Mouse (Mus musculus) limb, embryonic 10.5 days (tissue): ENCODE data around the gene Jph4. TPM values are rescaled to one million over a fixed set of nuclear protein-coding genes. Genes with fewer than 3 reads are reported as not detected.

Source experiments
- DNase-seq: peaks from one replicate; pipeline ENCODE4 v3.0.0-alpha.2; 2017; ENCODE audit warnings: low spot score
- H3K27ac ChIP-seq: fragments of 300-500 bp; sonication (generic); 2 replicates; pipeline ENCODE4 v1.5.1; 2016; ENCODE audit warnings: mild to moderate bottlenecking
- H3K27me3 ChIP-seq: fragments of 300-500 bp; sonication (generic); 2 replicates; pipeline ENCODE4 v1.6.1; 2016; ENCODE audit warnings: low read depth, mild to moderate bottlenecking; ENCODE audit not compliant: poor library complexity, severe bottlenecking
- H3K36me3 ChIP-seq: fragments of 300-500 bp; sonication (generic); 2 replicates; pipeline ENCODE4 v1.6.1; 2016; ENCODE audit warnings: mild to moderate bottlenecking, moderate library complexity
- H3K4me1 ChIP-seq: fragments of 300-500 bp; sonication (generic); 2 replicates; pipeline ENCODE4 v1.6.1; 2016
- H3K4me3 ChIP-seq: fragments of 300-500 bp; sonication (generic); 2 replicates; pipeline ENCODE4 v1.5.1; 2016; ENCODE audit warnings: mild to moderate bottlenecking, moderate library complexity
- H3K9me3 ChIP-seq: fragments of 300-500 bp; sonication (generic); replicated peaks from 2 replicates; pipeline ENCODE4 v1.6.1; 2016; ENCODE audit warnings: mild to moderate bottlenecking
- WGBS: fragments of 180-500 bp; shearing (Covaris S2); methylation state at CpG from one replicate; pipeline ENCODE4 v1.1.7; 2016; 5-methylcytosine and 5-hydroxymethylcytosine counted together
- polyA plus RNA-seq: library from polyadenylated mRNA; unstranded; fragments of >200 nt; fragmentation: Nextera tagmentation; extraction: Ambion mirVana; gene quantifications from 2 replicates; pipeline ENCODE4 v1.2.1, GENCODE M21; 2016

Jph4 gene
- polyA plus RNA-seq, 1 experiment from 2014 or later = 0.08 TPM

DNA sequence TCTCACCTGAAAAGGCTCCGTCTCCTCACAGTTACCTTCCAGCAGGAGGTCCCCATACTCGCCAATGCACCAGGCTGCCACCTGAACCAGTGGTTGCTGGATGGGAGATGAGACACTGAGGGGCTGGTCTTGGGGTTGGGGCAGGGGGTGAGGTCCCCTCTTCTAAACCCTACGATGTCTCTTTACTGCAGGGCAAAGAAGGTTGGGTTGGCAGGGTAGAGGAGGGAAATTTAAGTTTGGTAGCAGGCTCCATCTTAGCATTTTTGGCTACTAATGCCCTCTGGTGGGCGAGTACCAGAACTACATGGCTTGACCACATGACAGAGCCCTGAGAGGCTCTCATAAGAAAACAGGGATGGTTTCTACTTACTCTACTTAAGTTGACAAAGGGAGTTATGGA is 15.1 kb downstream of the Jph4 start:
- no peaks in the 10 kb centered on the region for H3K27me3 ChIP-seq
- H3K36me3 ChIP-seq = peaks cover 28% of the 10 kb centered on the region
- WGBS = 55% methylated on average over 4 of the region's 4 CpGs
- no peaks in the 10 kb centered on the region for H3K9me3 ChIP-seq
- no peak overlapping the region for H3K4me3 ChIP-seq
- H3K4me1 ChIP-seq = peaks cover 31% of the 10 kb centered on the region
- DNase-seq = no peak
- H3K27ac ChIP-seq = no peak overlapping the region

DNA sequence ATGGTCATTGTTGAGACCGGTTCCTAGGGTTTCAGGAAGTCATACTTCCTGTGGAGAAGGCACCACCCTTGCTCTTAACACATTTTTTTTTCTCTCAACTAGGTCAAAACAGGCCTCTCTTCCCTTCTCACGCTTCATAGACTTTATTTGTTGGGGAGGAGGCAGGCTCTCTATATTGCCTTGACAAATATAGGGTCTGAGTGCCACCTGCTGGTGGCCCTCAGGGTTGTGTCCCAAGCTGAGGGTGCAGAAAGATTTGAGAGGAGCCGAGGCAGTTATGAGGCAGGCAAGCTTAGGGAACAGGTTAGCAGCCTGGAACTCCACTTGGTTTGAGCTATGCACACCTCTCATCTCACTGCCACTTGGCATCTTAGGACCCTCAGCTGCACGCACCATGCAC is 18.7 kb downstream of the Jph4 start:
- no peaks in the 10 kb centered on the region for H3K27me3 ChIP-seq
- 68% methylated on average over 4 of the region's 4 CpGs for WGBS
- no peak overlapping the region for H3K4me3 ChIP-seq
- no peak for DNase-seq
- H3K9me3 ChIP-seq = no peaks in the 10 kb centered on the region
- H3K4me1 ChIP-seq = peaks cover 29% of the 10 kb centered on the region
- no peak overlapping the region for H3K27ac ChIP-seq
- peaks cover 28% of the 10 kb centered on the region for H3K36me3 ChIP-seq

DNA sequence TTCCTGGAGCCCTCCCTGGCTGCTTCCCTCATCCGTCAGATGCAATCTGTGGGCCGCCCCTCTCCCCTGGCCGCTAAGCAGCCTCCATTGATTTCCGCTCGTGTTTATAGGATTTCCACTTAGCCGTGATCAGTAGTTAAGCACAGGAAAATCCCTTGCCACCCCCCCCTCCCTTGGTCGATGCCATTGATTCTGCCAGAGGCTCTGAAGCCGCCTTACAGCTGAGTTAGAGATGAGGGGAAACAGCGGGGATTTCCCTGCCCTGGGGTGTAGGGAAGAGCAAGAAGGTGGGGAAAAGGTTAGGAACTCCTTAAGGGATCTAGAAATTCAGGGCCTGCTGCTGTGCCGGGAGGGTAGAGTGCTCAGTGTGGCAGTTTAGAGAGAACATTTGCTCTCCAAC is 19.1 kb downstream of the Jph4 start:
- Histone ChIP-seq H3K4me3 (no peak overlapping the region), H3K27ac (no peak overlapping the region), H3K27me3 (no peaks in the 10 kb centered on the region), H3K36me3 (peaks cover 28% of the 10 kb centered on the region), H3K4me1 (peaks cover 29% of the 10 kb centered on the region), H3K9me3 (no peaks in the 10 kb centered on the region)
- WGBS = 78% methylated on average over 10 of the region's 10 CpGs
- DNase-seq = no peak

DNA sequence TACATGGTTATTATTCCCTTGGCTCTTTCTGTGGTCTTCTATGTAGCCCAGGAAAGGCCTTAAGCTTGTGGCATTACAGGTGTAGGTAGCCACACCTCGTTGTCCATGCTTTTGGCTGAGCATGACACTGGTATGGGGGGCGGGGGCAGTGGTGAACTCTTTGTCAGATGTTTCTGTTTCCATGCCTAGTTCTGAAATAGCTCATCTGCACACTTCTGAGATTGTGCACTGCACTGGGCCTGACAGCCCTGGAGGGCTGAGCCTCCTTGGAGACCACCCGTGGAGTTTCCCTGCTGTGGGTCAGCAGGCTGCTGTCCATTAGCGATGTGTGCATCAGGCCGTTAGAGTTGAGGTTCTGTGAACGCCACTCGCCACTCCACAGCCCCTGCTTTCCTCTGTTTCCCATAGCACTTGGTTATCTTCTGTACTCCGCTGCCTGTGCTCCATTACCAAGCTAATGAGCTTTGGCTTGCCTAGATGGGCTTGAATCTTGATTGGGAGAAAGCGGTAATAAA is 20.1 kb downstream of the Jph4 start:
- Histone ChIP-seq H3K36me3 (peaks cover 28% of the 10 kb centered on the region), H3K4me1 (peaks cover 33% of the 10 kb centered on the region), H3K4me3 (0 out of 2 replicates have a peak overlapping the region, but pooled peaks have one; percentile 4), H3K27ac (no peak overlapping the region), H3K9me3 (no peaks in the 10 kb centered on the region), H3K27me3 (no peaks in the 10 kb centered on the region)
- DNase-seq = no peak
- WGBS = 62% methylated on average over 9 of the region's 9 CpGs

DNA sequence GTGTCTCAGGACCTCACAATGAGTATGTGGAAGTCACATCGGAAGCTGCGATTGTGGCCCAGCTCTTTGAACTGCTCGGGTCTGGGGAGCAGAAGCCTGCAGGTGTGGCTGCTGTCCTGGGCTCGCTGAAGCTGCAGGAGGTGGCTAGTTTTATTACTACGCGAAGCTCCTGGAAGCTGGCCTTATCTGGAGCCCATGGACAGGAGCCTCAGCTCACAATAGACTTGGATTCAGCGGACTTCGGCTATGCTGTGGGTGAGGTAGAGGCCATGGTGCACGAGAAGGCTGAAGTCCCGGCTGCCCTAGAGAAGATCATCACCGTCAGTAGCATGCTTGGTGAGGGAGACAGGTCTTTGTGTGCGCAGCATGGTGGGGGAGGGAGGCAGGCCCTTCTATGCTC is 21.1 kb downstream of the Jph4 start:
- peaks cover 42% of the 10 kb centered on the region for H3K4me1 ChIP-seq
- 0 out of 2 replicates have a peak, but pooled peaks cover 8% of the 10 kb centered on the region for H3K27me3 ChIP-seq
- H3K4me3 ChIP-seq = peak overlapping the region; percentile 78
- WGBS = 70% methylated on average over 12 of the region's 12 CpGs
- H3K27ac ChIP-seq = peak overlapping the region; percentile 94
- peaks cover 22% of the 10 kb centered on the region for H3K36me3 ChIP-seq
- no peaks in the 10 kb centered on the region for H3K9me3 ChIP-seq
- DNase-seq = no peak

DNA sequence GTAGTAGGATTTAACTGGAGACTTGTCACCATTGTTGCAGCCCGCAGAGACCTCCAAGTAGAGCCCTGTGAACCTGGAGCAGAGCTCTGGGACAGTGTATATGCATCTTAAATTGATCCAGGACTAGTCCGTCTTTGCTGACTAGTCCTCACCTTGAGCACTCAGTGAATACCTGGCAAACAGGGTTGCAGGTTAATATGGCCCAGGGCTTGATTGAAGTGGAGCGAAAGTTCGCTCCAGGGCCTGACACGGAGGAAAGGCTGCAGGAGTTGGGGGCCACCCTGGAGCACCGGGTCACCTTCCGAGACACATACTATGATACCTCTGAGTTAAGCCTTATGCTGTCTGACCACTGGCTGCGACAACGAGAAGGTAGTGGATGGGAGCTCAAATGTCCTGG is 21.5 kb downstream of the Jph4 start:
- H3K4me1 ChIP-seq = peaks cover 43% of the 10 kb centered on the region
- 59% methylated on average over 9 of the region's 9 CpGs for WGBS
- peak overlapping the region; percentile 94 for H3K27ac ChIP-seq
- H3K9me3 ChIP-seq = no peaks in the 10 kb centered on the region
- H3K36me3 ChIP-seq = peaks cover 22% of the 10 kb centered on the region
- H3K27me3 ChIP-seq = 0 out of 2 replicates have a peak, but pooled peaks cover 9% of the 10 kb centered on the region
- peak overlapping the region; percentile 78 for H3K4me3 ChIP-seq
- no peak for DNase-seq

DNA sequence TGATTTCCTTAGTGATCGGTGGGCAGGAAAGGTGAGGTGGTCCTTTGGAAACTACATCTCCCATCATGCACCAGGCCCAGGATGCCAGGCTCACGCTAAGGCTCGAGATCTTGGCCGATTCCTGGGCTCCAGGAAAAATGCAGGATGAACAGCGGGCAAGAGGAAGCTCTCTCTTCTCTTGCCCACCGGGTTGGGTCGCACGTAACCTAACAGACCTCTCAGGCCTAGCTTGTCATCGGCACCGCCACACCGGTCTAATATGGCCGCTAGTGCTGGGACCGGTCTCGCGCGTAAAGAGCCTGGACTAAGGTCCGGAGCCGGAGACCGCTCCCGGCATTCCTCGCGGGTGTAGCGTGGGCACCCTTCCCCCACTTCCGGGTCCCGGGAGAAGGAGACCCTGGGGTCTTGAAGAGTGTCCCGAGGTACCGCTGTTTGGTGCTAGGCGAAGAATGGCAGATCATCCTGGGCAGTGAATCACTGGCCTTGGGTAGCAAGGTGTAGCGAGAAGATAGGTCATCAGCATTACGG is 22.0 kb downstream of the Jph4 start, which contains the start of gene Thtpa:
Gene Thtpa (plus strand): TSS at position 81 of the 528 bp plus-strand sequence.
- Histone ChIP-seq H3K27ac (peak within 1 kb of the TSS; percentile 94), H3K4me3 (peak within 1 kb of the TSS; percentile 78), H3K36me3 (peaks cover 22% of the 10 kb centered on the region), H3K4me1 (peaks cover 44% of the 10 kb centered on the region), H3K27me3 (0 out of 2 replicates have a peak, but pooled peaks cover 9% of the 10 kb centered on the region), H3K9me3 (no peaks in the 10 kb centered on the region)
- peak; percentile 86 for DNase-seq
- 1% methylated on average over 30 of the region's 30 CpGs for WGBS

DNA sequence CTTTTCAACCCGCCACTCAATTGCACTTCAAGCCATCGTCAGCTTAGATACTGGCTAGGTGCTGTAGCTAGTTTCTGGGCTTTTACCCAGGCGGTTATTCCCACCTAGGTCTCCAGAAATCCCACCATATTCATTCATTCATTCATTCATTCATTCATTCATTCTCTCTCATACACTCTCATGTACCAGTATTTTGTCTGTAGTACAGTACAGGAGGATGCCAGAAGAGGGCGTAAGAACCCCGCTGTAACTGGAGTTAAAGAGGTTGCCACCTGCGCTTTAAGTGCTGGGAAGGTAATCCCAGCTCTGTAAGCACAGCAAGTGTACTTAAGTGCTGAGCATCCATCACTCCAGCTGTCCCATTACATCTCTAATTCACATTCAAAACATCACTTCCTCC is 22.8 kb downstream of the Jph4 start:
- Histone ChIP-seq H3K4me3 (peak overlapping the region; percentile 78; the same call in 1 of the 2 replicates), H3K27me3 (0 out of 2 replicates have a peak, but pooled peaks cover 9% of the 10 kb centered on the region), H3K4me1 (peaks cover 52% of the 10 kb centered on the region), H3K36me3 (peaks cover 18% of the 10 kb centered on the region), H3K27ac (no peak overlapping the region), H3K9me3 (no peaks in the 10 kb centered on the region)
- no peak for DNase-seq
- 46% methylated on average over 6 of the region's 6 CpGs for WGBS

DNA sequence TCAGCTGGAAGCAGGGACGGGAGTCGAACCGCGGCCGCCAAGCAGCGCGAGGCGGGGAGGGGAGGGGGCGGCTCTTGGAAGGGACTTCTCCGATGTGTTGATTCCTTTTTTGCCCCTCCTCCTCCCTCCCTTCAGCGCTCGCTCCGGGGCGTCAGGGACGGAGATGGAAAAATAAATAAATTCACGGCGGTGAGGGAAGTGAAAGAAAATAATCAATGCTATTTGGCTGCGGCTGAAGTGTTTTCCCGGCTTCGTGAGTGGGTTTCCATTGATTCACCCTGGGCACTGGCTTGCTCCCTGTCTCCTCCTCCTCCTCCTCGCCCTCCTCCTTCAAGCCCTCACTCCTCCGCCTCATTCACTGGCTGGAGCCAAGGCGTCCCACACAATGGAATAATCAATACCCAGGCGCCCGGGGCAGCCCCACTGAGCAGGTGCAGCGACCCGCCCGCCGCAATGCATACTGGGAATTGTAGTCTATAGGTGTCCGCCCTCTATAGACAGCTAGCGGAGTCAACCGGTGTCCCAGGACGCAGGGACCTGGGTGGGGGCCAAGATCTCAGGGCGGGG is 24.6 kb downstream of the Jph4 start, which contains the start of gene Zfhx2:
Gene Zfhx2 (minus strand): TSS at position 314 of the 567 bp plus-strand sequence.
- DNase-seq = peak; percentile 95
- Histone ChIP-seq H3K36me3 (no peaks in the 10 kb centered on the region), H3K4me3 (peak within 1 kb of the TSS; percentile 67), H3K4me1 (peaks cover 55% of the 10 kb centered on the region), H3K9me3 (no peaks in the 10 kb centered on the region), H3K27ac (peak within 1 kb of the TSS; percentile 85), H3K27me3 (0 out of 2 replicates have a peak, but pooled peaks cover 9% of the 10 kb centered on the region)
- under 1% methylated on average over 34 of the region's 34 CpGs for WGBS

DNA sequence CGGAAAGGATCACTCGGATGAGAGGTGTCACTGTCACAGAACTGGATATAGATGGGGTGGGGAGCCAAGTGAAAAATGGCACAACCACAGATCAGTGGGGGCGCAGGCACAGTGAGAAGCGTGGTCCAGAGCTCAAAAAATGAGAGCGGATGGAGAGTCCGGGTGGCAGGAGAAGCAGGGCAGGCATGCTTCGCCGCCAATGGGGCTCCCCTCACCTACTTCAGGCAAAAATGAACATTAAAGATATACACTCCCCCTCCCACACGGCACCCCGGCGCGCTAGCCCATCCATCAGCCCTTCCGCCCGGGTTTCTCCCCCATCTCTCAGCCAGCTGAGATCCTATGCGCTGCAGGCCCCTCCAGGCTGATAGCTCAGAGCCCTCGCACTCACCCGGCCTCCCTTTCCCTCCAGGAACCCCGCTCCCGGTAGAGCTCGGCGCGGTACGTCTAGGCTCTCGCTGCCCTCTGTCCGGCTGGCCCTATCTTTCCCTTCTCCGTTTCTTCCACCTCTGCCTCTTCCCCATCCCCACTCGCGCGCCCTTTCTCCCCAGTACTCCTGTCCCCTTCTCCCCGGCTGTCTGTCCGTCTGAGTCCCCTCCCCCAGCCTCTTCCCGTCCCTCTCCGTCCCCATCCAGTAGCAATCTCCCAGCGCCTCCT is 25.4 kb downstream of the Jph4 start:
- H3K9me3 ChIP-seq = no peaks in the 10 kb centered on the region
- peak overlapping the region; percentile 67 for H3K4me3 ChIP-seq
- H3K27ac ChIP-seq = peak overlapping the region; percentile 85
- H3K27me3 ChIP-seq = 0 out of 2 replicates have a peak, but pooled peaks cover 9% of the 10 kb centered on the region
- peak; percentile 56 for DNase-seq
- H3K36me3 ChIP-seq = no peaks in the 10 kb centered on the region
- H3K4me1 ChIP-seq = peaks cover 52% of the 10 kb centered on the region
- WGBS = 3% methylated on average over 34 of the region's 34 CpGs

DNA sequence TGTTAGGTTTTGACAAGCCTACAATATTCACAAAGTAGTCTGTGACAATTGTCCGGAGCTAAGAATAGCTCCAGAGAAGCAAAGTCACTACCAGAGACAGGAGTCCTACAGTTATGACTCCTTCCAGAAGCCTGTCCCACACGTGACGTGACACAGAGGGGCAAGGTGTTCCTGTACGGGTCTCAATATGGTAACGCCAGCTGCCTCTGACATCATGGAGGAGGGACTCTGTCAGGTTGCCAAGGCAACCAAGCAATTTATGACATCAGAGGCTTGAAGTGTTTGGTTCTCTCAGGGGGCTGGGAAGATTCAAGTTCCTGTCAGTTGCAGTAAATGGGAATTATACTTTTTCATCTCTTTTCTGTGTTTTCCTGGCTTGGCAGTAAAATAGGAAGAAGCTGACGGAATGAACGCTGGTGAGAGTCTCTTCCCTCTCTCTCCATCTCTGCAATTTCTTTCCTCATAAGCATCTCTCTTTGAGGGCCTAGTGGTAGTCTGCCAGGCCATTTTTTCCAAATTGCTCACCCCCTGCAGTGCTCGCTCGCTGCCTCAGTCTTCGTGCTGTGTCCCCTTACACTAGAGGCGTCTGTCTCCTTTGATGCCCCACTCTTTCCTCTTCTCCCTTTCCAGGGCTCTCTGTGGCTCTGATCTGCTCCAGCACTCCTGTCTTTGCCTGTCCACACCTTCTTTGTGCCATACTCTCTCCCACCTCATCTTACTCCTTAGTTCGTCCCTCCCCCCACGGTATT is 27.4 kb downstream of the Jph4 start:
- Histone ChIP-seq H3K4me3 (no peak overlapping the region), H3K27me3 (0 out of 2 replicates have a peak, but pooled peaks cover 9% of the 10 kb centered on the region), H3K4me1 (peaks cover 51% of the 10 kb centered on the region), H3K36me3 (no peaks in the 10 kb centered on the region), H3K27ac (no peak overlapping the region), H3K9me3 (no peaks in the 10 kb centered on the region)
- DNase-seq = no peak
- WGBS = 46% methylated on average over 13 of the region's 13 CpGs

DNA sequence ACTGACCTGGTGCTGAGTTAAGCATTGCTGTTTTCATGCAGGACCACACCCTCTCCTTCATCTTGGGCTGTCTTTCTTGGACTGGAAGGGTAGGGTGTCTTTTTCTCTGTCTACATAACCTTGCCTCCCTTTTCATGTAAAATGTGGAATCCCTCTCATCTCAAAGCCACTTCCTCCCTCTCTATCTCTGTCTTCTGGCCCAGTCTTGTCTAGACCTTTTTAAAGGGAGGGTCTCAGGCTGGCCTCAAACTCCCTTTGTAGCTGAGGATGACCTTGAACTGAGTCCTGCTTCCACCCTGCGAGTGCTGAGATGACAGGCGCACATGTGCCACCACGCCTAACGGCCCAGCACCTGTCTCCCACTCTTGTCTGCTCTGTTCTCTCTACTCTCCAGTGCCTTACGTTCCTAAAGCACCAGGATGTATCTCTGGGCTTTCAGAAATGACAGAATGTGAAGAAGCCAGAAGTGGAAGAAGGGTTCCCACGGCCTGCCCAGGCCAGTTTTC is 30.7 kb downstream of the Jph4 start:
- Histone ChIP-seq H3K9me3 (no peaks in the 10 kb centered on the region), H3K4me1 (peaks cover 39% of the 10 kb centered on the region), H3K36me3 (no peaks in the 10 kb centered on the region), H3K27ac (0 out of 2 replicates have a peak overlapping the region, but pooled peaks have one; percentile 31), H3K27me3 (0 out of 2 replicates have a peak, but pooled peaks cover 4% of the 10 kb centered on the region), H3K4me3 (no peak overlapping the region)
- no peak for DNase-seq
- WGBS = 87% methylated on average over 6 of the region's 6 CpGs
